Mouse (Mus musculus) adrenal gland, adult (tissue): ENCODE measurements around the gene Magi2.

ENCODE experiments used
- DNase-seq, 2 experiments: peaks; one replicate each; pipeline ENCODE4 v3.0.0; 2022 to 2023; ENCODE audit warnings: low spot score in 1 of 2; ENCODE audit not compliant: inconsistent age in 2 of 2

Gene Magi2

DNA sequence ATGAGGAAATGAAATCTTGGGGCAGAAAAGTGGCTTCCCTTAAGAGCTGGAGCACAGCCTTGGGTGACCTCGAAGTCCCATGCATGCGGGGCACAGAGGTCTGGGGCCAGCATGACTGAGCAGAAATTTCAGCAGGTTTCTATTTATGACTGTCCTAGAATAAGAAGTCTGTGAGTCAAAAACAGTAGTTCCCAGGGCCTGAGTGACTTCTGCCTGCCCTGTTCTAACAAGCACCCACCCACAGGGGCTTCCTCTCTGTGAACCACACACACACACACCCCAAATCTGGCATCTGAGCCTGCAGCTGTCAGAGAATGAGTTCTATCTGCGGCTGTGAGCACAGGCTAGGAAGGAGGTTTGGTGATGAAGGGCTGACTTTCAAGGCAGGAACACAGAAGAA, 1522.7 kb downstream of the Magi2 start:
- DNase-seq: no peak

GRCm38 (mm10) chr5:20751000-20751399, 1524.2 kb downstream of the Magi2 start:
- no peak for DNase-seq

DNA sequence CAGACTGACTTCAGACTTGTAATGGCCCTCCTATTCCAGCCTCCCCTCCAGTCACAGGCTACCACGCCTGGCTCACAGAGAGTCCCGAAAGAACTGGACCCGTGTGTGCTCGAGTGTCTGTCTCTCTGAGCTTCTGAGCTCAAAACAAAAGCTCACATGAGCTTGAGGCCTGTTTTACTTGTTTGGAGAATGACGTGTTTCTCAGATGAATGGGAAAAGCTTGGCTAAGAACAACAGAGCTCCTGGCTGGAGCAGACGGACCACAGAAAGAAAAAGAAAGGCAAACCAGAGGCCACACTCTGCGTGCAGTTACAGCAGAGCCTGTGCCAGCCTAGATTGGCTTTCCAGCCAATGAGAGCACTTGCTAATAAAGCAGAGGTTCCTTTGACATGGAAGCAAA, 1524.9 kb downstream of the Magi2 start:
- no peak for DNase-seq

DNA sequence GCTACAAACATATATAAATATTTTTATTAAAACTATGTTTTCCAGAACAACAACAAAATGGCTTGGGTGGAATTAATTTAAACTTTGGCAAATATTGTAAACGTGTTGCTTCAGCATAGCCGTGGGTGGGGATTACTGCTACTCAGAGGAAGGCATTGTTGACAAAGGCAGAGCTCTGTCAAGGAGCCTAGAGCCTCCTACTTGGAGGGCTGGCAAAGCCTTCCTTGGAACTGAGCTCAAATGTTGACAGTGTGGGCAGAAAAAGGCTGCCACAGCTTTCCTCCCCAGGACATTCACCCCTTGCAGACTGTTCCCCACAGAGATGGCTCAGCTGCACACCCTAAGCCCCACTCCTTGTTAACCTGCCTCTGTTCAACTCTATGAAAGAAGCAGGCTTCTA, 1526.3 kb downstream of the Magi2 start:
- no peak for DNase-seq

DNA sequence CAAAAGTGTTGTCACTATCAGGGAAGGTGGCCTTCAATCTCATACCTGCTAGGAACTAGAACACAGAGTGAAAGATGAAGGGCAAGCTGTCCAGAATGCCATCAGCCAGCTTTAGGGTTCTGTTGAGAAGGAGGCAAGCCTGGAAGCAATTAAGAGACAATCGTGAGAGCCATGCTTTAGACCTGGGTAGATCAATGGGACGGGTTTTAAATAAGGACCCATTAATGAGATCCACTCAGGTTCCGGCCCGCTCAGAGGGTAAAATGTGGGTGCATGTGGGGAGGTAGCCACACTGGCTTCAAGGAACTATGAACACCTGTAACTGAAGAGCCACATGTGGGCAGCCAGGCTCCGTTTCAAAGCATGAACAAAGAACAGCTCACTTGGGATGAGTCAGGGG, 1527.1 kb downstream of the Magi2 start:
- DNase-seq: no peak
